Mouse (Mus musculus): ENCODE results near the gene Ltbp1. TPM values are rescaled to one million over a fixed set of nuclear protein-coding genes. Genes with fewer than 3 reads are reported as not detected.
A peak's percentile ranks its signal among the peaks of the same experiment; 100 is the strongest.

The Ltbp1 gene
- total and polyA plus RNA-seq, 3 experiments, result 12.7 to 15.1 (median 13.0) TPM

- no peak for DNase-seq
Observed at GRCm38 (mm10) chr17:75300908-75301307, 295.5 kb downstream of the Ltbp1 start.

GRCm38 (mm10) chr17:75304807-75305420, 299.5 kb downstream of the Ltbp1 start:
- DNase-seq, result no peak

GRCm38 (mm10) chr17:75305714-75306113, 300.3 kb downstream of the Ltbp1 start:
- DNase-seq, result no peak

GRCm38 (mm10) chr17:75307070-75308011, 302.0 kb downstream of the Ltbp1 start:
- no peak for DNase-seq

- no peak for DNase-seq
Observed at GRCm38 (mm10) chr17:75317106-75317505, 311.7 kb downstream of the Ltbp1 start.

GRCm38 (mm10) chr17:75323229-75323628, 317.9 kb downstream of the Ltbp1 start:
- no peak for DNase-seq

- DNase-seq, result no peak
Observed at GRCm38 (mm10) chr17:75323766-75324165, 318.4 kb downstream of the Ltbp1 start.

GRCm38 (mm10) chr17:75328102-75328639, 322.8 kb downstream of the Ltbp1 start:
- no peak for DNase-seq

- DNase-seq, result no peak
Observed at GRCm38 (mm10) chr17:75330366-75330765, 325.0 kb downstream of the Ltbp1 start.

- DNase-seq, result no peak
Observed at GRCm38 (mm10) chr17:75331421-75331951, 326.1 kb downstream of the Ltbp1 start.

- DNase-seq, result no peak
Observed at GRCm38 (mm10) chr17:75332289-75332688, 326.9 kb downstream of the Ltbp1 start.

GRCm38 (mm10) chr17:75333011-75333410, 327.6 kb downstream of the Ltbp1 start:
- no peak for DNase-seq

- DNase-seq, result no peak
Observed at GRCm38 (mm10) chr17:75333759-75334158, 328.4 kb downstream of the Ltbp1 start.

GRCm38 (mm10) chr17:75335649-75336048, 330.3 kb downstream of the Ltbp1 start:
- DNase-seq, result no peak

- no peak for DNase-seq
Observed at GRCm38 (mm10) chr17:75341227-75341626, 335.9 kb downstream of the Ltbp1 start.

- no peak for DNase-seq
Observed at GRCm38 (mm10) chr17:75345116-75345515, 339.7 kb downstream of the Ltbp1 start.

- no peak for DNase-seq
Observed at GRCm38 (mm10) chr17:75347414-75347813, 342.0 kb downstream of the Ltbp1 start.

- peak; percentile 36 for DNase-seq
Observed at GRCm38 (mm10) chr17:75349109-75349508, 343.7 kb downstream of the Ltbp1 start.

- no peak for DNase-seq
Observed at GRCm38 (mm10) chr17:75349602-75350001, 344.2 kb downstream of the Ltbp1 start.

GRCm38 (mm10) chr17:75353323-75353722, 348.0 kb downstream of the Ltbp1 start:
- DNase-seq, result no peak

GRCm38 (mm10) chr17:75355431-75355830, 350.1 kb downstream of the Ltbp1 start:
- no peak for DNase-seq

- no peak for DNase-seq
Observed at GRCm38 (mm10) chr17:75360111-75360510, 354.7 kb downstream of the Ltbp1 start.

GRCm38 (mm10) chr17:75366332-75366731, 361.0 kb downstream of the Ltbp1 start:
- DNase-seq, result no peak

All from adrenal gland, adult 2 months (tissue).